Mouse (Mus musculus): ENCODE data around the gene Sap18b.

- TF ChIP-seq POLR2A (IDR thresholded peaks at IDR 0.05; ENCODE audit: insufficient read length, low read depth) (no peak), REST (IDR thresholded peaks at IDR 0.05; ENCODE audit: insufficient read depth, insufficient read length) (no peak), USF1 (IDR thresholded peaks at IDR 0.05; ENCODE audit: low read depth) (no peak), TCF12 (IDR thresholded peaks at IDR 0.05; ENCODE audit: insufficient read depth, poor library complexity, severe bottlenecking) (no peak), POLR2AphosphoS2 (IDR thresholded peaks at IDR 0.05; ENCODE audit: insufficient read length, low read depth) (no peak), TCF3 (IDR thresholded peaks at IDR 0.05; ENCODE audit: insufficient read length, low read depth) (no peak), MAX (IDR thresholded peaks at IDR 0.05; ENCODE audit: low read depth) (no peak), SRF (IDR thresholded peaks at IDR 0.05; ENCODE audit: control insufficient read depth, insufficient read length, low read depth) (no peak), E2F4 (IDR thresholded peaks at IDR 0.05; ENCODE audit: insufficient read depth) (no peak), MYOD1 (IDR thresholded peaks at IDR 0.05; ENCODE audit: control insufficient read depth in 1 of 3, insufficient read length in 2 of 3, low read depth in 2 of 3) (no peak), MYOG (IDR thresholded peaks at IDR 0.05; ENCODE audit: control insufficient read depth in 1 of 3, insufficient read depth in 1 of 3, insufficient read length in 2 of 3, low read depth in 2 of 3) (no peak)
These were observed 23.6 kb upstream of the Sap18b start for GRCm38 (mm10) chr8:95801476-95802064.
